Mouse (Mus musculus): Measurements from ENCODE around the gene Vwc2l. TPM values are rescaled to one million over a fixed set of nuclear protein-coding genes. Genes with fewer than 3 reads are reported as not detected.

Vwc2l gene
- polyA plus RNA-seq, 1 experiment from 2014 or later = 9.5 TPM

- Histone ChIP-seq H3K4me2 (no peak overlapping the region), H3K9me3 (no peaks in the 10 kb centered on the region), H3K4me3 (no peak overlapping the region), H3K27ac (replicated peaks) (no peak overlapping the region), H3K27me3 (no peaks in the 10 kb centered on the region), H3K4me1 (replicated peaks) (no peaks in the 10 kb centered on the region), H3K36me3 (no peaks in the 10 kb centered on the region), H3K9ac (no peak overlapping the region)
- no peak for ATAC-seq (ENCODE audit: low FRiP score, low read depth)
These were observed 119.8 kb downstream of the Vwc2l start for GRCm38 (mm10) chr1:70845276-70845675.

DNA sequence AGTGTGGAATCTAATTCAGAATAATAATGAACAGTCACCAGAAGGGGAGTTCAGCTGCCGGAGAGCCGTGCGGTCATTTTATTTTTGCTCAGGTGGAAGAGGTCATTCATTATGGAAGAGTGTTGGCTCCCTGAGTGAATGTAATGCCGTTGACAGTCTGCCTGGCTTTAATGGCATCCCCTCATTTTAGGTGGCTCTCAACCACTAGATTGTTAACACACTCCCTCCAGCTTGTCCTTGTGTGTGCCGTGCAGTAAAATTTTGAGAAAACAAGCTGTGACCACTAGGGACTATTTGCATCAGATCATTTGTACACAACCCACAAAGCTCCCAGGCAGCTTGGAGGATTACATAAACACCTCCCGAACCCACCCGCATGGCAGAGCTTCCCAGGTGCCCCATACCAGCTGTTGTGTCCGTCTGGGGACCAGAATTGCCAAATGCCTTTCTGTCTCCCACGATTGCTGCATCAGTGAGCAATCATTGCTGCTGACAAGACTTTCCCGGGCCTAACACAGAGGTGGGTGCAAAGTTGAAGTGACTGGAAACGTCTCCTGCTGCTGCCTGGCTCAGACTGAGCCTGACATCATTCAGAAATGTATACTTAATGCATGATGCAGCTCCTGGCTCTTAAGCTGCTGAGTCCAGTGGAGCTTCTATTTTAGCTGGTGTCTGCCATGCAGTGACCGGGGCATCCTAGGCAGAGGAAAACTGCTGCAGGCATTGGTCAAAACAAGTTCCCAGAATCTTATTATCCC, 126.3 kb downstream of the Vwc2l start:
- no peaks in the 10 kb centered on the region for H3K36me3 ChIP-seq
- H3K27me3 ChIP-seq = no peaks in the 10 kb centered on the region
- WGBS = 40% methylated on average over 12 of the region's 12 CpGs
- H3K4me2 ChIP-seq = 0 out of 2 replicates have a peak overlapping the region, but pooled peaks have one; percentile 6
- peaks cover 15% of the 10 kb centered on the region for H3K4me1 ChIP-seq (replicated peaks)
- no peak overlapping the region for H3K4me3 ChIP-seq
- no peaks in the 10 kb centered on the region for H3K9me3 ChIP-seq
- ATAC-seq (ENCODE audit: low FRiP score, low read depth) = peak; percentile 66
- 0 out of 2 replicates have a peak overlapping the region, but pooled peaks have one; percentile 15 for H3K27ac ChIP-seq (replicated peaks)
- H3K9ac ChIP-seq = no peak overlapping the region

- Histone ChIP-seq H3K27me3 (no peaks in the 10 kb centered on the region), H3K36me3 (no peaks in the 10 kb centered on the region), H3K9ac (no peak overlapping the region), H3K4me1 (replicated peaks) (peaks cover 15% of the 10 kb centered on the region), H3K4me3 (no peak overlapping the region), H3K4me2 (no peak overlapping the region), H3K9me3 (no peaks in the 10 kb centered on the region), H3K27ac (replicated peaks) (no peak overlapping the region)
- ATAC-seq (ENCODE audit: low FRiP score, low read depth) = no peak
- 61% methylated on average over 11 of the region's 11 CpGs for WGBS
These were observed 127.9 kb downstream of the Vwc2l start for GRCm38 (mm10) chr1:70853446-70853845.

DNA sequence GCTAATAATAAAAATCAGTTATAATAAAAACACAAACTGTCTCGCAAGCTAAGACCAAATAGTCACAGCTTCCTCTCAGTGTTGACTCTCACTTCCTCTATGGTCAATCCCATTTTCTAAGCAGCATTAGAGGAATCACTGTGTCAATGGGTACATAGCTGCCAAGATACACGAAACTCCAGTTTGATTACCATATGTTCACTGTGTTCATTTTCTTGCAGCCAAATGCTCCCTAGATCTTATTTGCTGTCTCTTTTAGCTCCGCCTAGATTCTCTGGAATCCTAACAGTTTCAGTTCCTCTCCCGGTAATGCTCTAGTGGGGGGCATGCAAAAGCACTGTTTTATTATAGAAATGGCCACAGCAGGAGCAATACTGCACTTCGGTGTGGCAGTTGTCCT, 130.4 kb downstream of the Vwc2l start:
- H3K4me2 ChIP-seq = no peak overlapping the region
- no peak overlapping the region for H3K9ac ChIP-seq
- peaks cover 15% of the 10 kb centered on the region for H3K4me1 ChIP-seq (replicated peaks)
- H3K27ac ChIP-seq (replicated peaks) = no peak overlapping the region
- H3K4me3 ChIP-seq = no peak overlapping the region
- H3K27me3 ChIP-seq = no peaks in the 10 kb centered on the region
- ATAC-seq (ENCODE audit: low FRiP score, low read depth) = no peak
- no peaks in the 10 kb centered on the region for H3K9me3 ChIP-seq
- 66% methylated on average over 5 of the region's 5 CpGs for WGBS
- no peaks in the 10 kb centered on the region for H3K36me3 ChIP-seq

DNA sequence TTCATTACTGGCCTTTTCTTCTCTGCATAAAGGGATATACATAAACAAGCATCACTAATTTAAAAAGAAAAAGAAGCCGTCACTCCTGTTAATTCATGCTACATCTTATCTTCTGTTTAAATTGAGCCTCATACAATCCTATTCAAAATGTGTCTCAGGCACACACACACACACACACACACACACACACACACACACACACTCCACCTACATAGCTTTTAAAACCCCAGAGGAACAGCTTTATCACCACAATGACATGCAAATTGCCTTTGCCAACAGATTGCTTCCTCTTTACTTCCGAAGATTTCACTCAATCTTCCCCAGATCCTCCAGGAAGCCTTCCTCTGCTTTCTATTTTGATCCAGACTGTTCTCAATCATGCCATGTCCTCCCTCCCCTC, 136.2 kb downstream of the Vwc2l start:
- Histone ChIP-seq H3K27me3 (no peaks in the 10 kb centered on the region), H3K36me3 (no peaks in the 10 kb centered on the region), H3K4me1 (replicated peaks) (no peaks in the 10 kb centered on the region), H3K9ac (no peak overlapping the region), H3K9me3 (no peaks in the 10 kb centered on the region), H3K4me3 (no peak overlapping the region), H3K4me2 (no peak overlapping the region), H3K27ac (replicated peaks) (no peak overlapping the region)
- 34% methylated on average over 2 of the region's 2 CpGs for WGBS
- ATAC-seq (ENCODE audit: low FRiP score, low read depth) = no peak

GRCm38 (mm10) chr1:70866137-70866536, 140.6 kb downstream of the Vwc2l start:
- WGBS = 64% methylated on average over 5 of the region's 5 CpGs
- no peak overlapping the region for H3K4me2 ChIP-seq
- no peaks in the 10 kb centered on the region for H3K9me3 ChIP-seq
- ATAC-seq (ENCODE audit: low FRiP score, low read depth) = no peak
- H3K27ac ChIP-seq (replicated peaks) = no peak overlapping the region
- H3K4me1 ChIP-seq (replicated peaks) = no peaks in the 10 kb centered on the region
- H3K36me3 ChIP-seq = no peaks in the 10 kb centered on the region
- H3K27me3 ChIP-seq = no peaks in the 10 kb centered on the region
- H3K4me3 ChIP-seq = no peak overlapping the region
- H3K9ac ChIP-seq = no peak overlapping the region

GRCm38 (mm10) chr1:70880496-70880895, 155.0 kb downstream of the Vwc2l start:
- H3K27ac ChIP-seq (replicated peaks) = no peak overlapping the region
- ATAC-seq (ENCODE audit: low FRiP score, low read depth) = no peak
- WGBS = 91% methylated on average over 2 of the region's 2 CpGs
- no peak overlapping the region for H3K4me3 ChIP-seq
- H3K27me3 ChIP-seq = no peaks in the 10 kb centered on the region
- H3K9me3 ChIP-seq = no peaks in the 10 kb centered on the region
- H3K9ac ChIP-seq = no peak overlapping the region
- H3K4me1 ChIP-seq (replicated peaks) = no peaks in the 10 kb centered on the region
- H3K36me3 ChIP-seq = no peaks in the 10 kb centered on the region
- H3K4me2 ChIP-seq = no peak overlapping the region

GRCm38 (mm10) chr1:70881269-70881668, 155.8 kb downstream of the Vwc2l start:
- no peak overlapping the region for H3K4me2 ChIP-seq
- no peak overlapping the region for H3K27ac ChIP-seq (replicated peaks)
- no peaks in the 10 kb centered on the region for H3K9me3 ChIP-seq
- no peak overlapping the region for H3K9ac ChIP-seq
- no peaks in the 10 kb centered on the region for H3K36me3 ChIP-seq
- no peaks in the 10 kb centered on the region for H3K27me3 ChIP-seq
- 34% methylated on average over 3 of the region's 3 CpGs for WGBS
- H3K4me3 ChIP-seq = no peak overlapping the region
- H3K4me1 ChIP-seq (replicated peaks) = no peaks in the 10 kb centered on the region
- no peak for ATAC-seq (ENCODE audit: low FRiP score, low read depth)

GRCm38 (mm10) chr1:70884156-70884555, 158.6 kb downstream of the Vwc2l start:
- H3K9ac ChIP-seq = no peak overlapping the region
- no peak overlapping the region for H3K4me2 ChIP-seq
- no peaks in the 10 kb centered on the region for H3K4me1 ChIP-seq (replicated peaks)
- WGBS = 28% methylated on average over 4 of the region's 4 CpGs
- H3K9me3 ChIP-seq = no peaks in the 10 kb centered on the region
- H3K36me3 ChIP-seq = no peaks in the 10 kb centered on the region
- no peak overlapping the region for H3K4me3 ChIP-seq
- H3K27ac ChIP-seq (replicated peaks) = no peak overlapping the region
- ATAC-seq (ENCODE audit: low FRiP score, low read depth) = no peak
- H3K27me3 ChIP-seq = no peaks in the 10 kb centered on the region

- Histone ChIP-seq H3K9ac (no peak overlapping the region), H3K36me3 (no peaks in the 10 kb centered on the region)
- 75% methylated on average over 3 of the region's 3 CpGs for WGBS
These were observed 176.8 kb downstream of the Vwc2l start for GRCm38 (mm10) chr1:70902311-70902710.

GRCm38 (mm10) chr1:70907366-70907765, 181.9 kb downstream of the Vwc2l start:
- Histone ChIP-seq H3K4me3 (no peak overlapping the region), H3K27me3 (no peaks in the 10 kb centered on the region), H3K9me3 (no peaks in the 10 kb centered on the region), H3K4me1 (replicated peaks) (no peaks in the 10 kb centered on the region), H3K27ac (replicated peaks) (no peak overlapping the region), H3K9ac (no peak overlapping the region), H3K36me3 (no peaks in the 10 kb centered on the region), H3K4me2 (no peak overlapping the region)
- 85% methylated on average over 2 of the region's 2 CpGs for WGBS
- ATAC-seq (ENCODE audit: low FRiP score, low read depth) = no peak

More at GRCm38 (mm10) chr1:70902311-70902710, 176.8 kb downstream of the Vwc2l start:
- Histone ChIP-seq H3K4me1 (replicated peaks) (no peaks in the 10 kb centered on the region), H3K9me3 (no peaks in the 10 kb centered on the region), H3K27ac (replicated peaks) (no peak overlapping the region), H3K4me3 (no peak overlapping the region), H3K4me2 (no peak overlapping the region), H3K27me3 (no peaks in the 10 kb centered on the region)
- ATAC-seq (ENCODE audit: low FRiP score, low read depth) = no peak

- WGBS = 64% methylated on average over 4 of the region's 4 CpGs
- ATAC-seq (ENCODE audit: low FRiP score, low read depth) = no peak
These were observed 185.7 kb downstream of the Vwc2l start for GRCm38 (mm10) chr1:70911235-70911634.

GRCm38 (mm10) chr1:70913071-70913470, 187.6 kb downstream of the Vwc2l start:
- Histone ChIP-seq H3K4me1 (replicated peaks) (no peaks in the 10 kb centered on the region), H3K9me3 (no peaks in the 10 kb centered on the region), H3K9ac (no peak overlapping the region), H3K4me3 (no peak overlapping the region), H3K27me3 (no peaks in the 10 kb centered on the region), H3K27ac (replicated peaks) (no peak overlapping the region), H3K36me3 (no peaks in the 10 kb centered on the region), H3K4me2 (no peak overlapping the region)
- ATAC-seq (ENCODE audit: low FRiP score, low read depth) = no peak
- WGBS = 70% methylated on average over 9 of the region's 9 CpGs

More at GRCm38 (mm10) chr1:70911235-70911634, 185.7 kb downstream of the Vwc2l start:
- H3K27me3 ChIP-seq = no peaks in the 10 kb centered on the region
- H3K9ac ChIP-seq = no peak overlapping the region
- no peak overlapping the region for H3K4me3 ChIP-seq
- H3K36me3 ChIP-seq = no peaks in the 10 kb centered on the region
- H3K27ac ChIP-seq (replicated peaks) = no peak overlapping the region
- H3K4me2 ChIP-seq = no peak overlapping the region
- no peaks in the 10 kb centered on the region for H3K9me3 ChIP-seq
- no peaks in the 10 kb centered on the region for H3K4me1 ChIP-seq (replicated peaks)
